Mouse (Mus musculus): ENCODE results near the gene Lrrc27. TPM values are rescaled to one million over a fixed set of nuclear protein-coding genes. Genes with fewer than 3 reads are reported as not detected.

Lrrc27 gene
- 2.2 and 2.6 TPM in 2 replicates for polyA plus RNA-seq (2014; fragmentation: Nextera tagmentation; extraction: Ambion mirVana)

GRCm38 (mm10) chr7:139212754-139213745, at the start of gene Lrrc27, which contains the start of gene Stk32c:
Gene Lrrc27 (plus strand): TSS chr7:139212988.
Gene Stk32c (minus strand): TSS chr7:139213307.
- H3K36me3 ChIP-seq (ENCODE audit: control insufficient read depth, insufficient read depth, low read length) = no peaks in the 10 kb centered on the region
- H3K27me3 ChIP-seq (replicated peaks; ENCODE audit: control insufficient read depth, insufficient read depth, low read length) = no peaks in the 10 kb centered on the region
- ATAC-seq (replicated peaks; ENCODE audit: low FRiP score) = peak; percentile 97
- H3K9me3 ChIP-seq (ENCODE audit: control insufficient read depth, low read length) = no peaks in the 10 kb centered on the region
- H3K27ac ChIP-seq (ENCODE audit: low read depth, low read length) = peak within 1 kb of the TSS; percentile 77
- H3K4me2 ChIP-seq = peak within 1 kb of the TSS; percentile 77
- H3K9ac ChIP-seq (ENCODE audit: low read depth, low read length) = peak within 1 kb of the TSS; percentile 80
- WGBS = 3% methylated on average over 53 of the region's 53 CpGs
- peak within 1 kb of the TSS; percentile 66 for H3K4me3 ChIP-seq (ENCODE audit: low read depth, low read length)
- H3K4me1 ChIP-seq (replicated peaks; ENCODE audit: control insufficient read depth, insufficient read depth, low read length) = 0 out of 2 replicates have a peak, but pooled peaks cover 4% of the 10 kb centered on the region
- peak; percentile 98 for DNase-seq (ENCODE audit: low spot score)

- Histone ChIP-seq H3K4me3 (ENCODE audit: low read depth, low read length) (no peak overlapping the region), H3K9me3 (ENCODE audit: control insufficient read depth, low read length) (no peaks in the 10 kb centered on the region), H3K9ac (ENCODE audit: low read depth, low read length) (no peak overlapping the region), H3K27ac (ENCODE audit: low read depth, low read length) (no peak overlapping the region), H3K4me2 (no peak overlapping the region), H3K36me3 (ENCODE audit: control insufficient read depth, insufficient read depth, low read length) (no peaks in the 10 kb centered on the region), H3K27me3 (replicated peaks; ENCODE audit: control insufficient read depth, insufficient read depth, low read length) (no peaks in the 10 kb centered on the region), H3K4me1 (replicated peaks; ENCODE audit: control insufficient read depth, insufficient read depth, low read length) (no peaks in the 10 kb centered on the region)
- ATAC-seq (replicated peaks; ENCODE audit: low FRiP score) (no peak), DNase-seq (ENCODE audit: low spot score) (no peak)
- 53% methylated on average over 5 of the region's 5 CpGs for WGBS
These were observed 48.4 kb upstream of the Lrrc27 start for GRCm38 (mm10) chr7:139164410-139164809.

GRCm38 (mm10) chr7:139169143-139169542, 43.6 kb upstream of the Lrrc27 start:
- H3K4me3 ChIP-seq (ENCODE audit: low read depth, low read length) = no peak overlapping the region
- H3K4me1 ChIP-seq (replicated peaks; ENCODE audit: control insufficient read depth, insufficient read depth, low read length) = no peaks in the 10 kb centered on the region
- no peaks in the 10 kb centered on the region for H3K9me3 ChIP-seq (ENCODE audit: control insufficient read depth, low read length)
- no peak overlapping the region for H3K27ac ChIP-seq (ENCODE audit: low read depth, low read length)
- ATAC-seq (replicated peaks; ENCODE audit: low FRiP score) = no peak
- no peaks in the 10 kb centered on the region for H3K27me3 ChIP-seq (replicated peaks; ENCODE audit: control insufficient read depth, insufficient read depth, low read length)
- H3K4me2 ChIP-seq = no peak overlapping the region
- H3K9ac ChIP-seq (ENCODE audit: low read depth, low read length) = no peak overlapping the region
- H3K36me3 ChIP-seq (ENCODE audit: control insufficient read depth, insufficient read depth, low read length) = no peaks in the 10 kb centered on the region
- no peak for DNase-seq (ENCODE audit: low spot score)
- WGBS = 64% methylated on average over 4 of the region's 4 CpGs

GRCm38 (mm10) chr7:139179299-139179698, 33.5 kb upstream of the Lrrc27 start:
- H3K9me3 ChIP-seq (ENCODE audit: control insufficient read depth, low read length) = no peaks in the 10 kb centered on the region
- no peak overlapping the region for H3K27ac ChIP-seq (ENCODE audit: low read depth, low read length)
- no peaks in the 10 kb centered on the region for H3K4me1 ChIP-seq (replicated peaks; ENCODE audit: control insufficient read depth, insufficient read depth, low read length)
- no peak overlapping the region for H3K4me3 ChIP-seq (ENCODE audit: low read depth, low read length)
- WGBS = 73% methylated on average over 5 of the region's 5 CpGs
- H3K4me2 ChIP-seq = no peak overlapping the region
- no peaks in the 10 kb centered on the region for H3K36me3 ChIP-seq (ENCODE audit: control insufficient read depth, insufficient read depth, low read length)
- H3K9ac ChIP-seq (ENCODE audit: low read depth, low read length) = no peak overlapping the region
- H3K27me3 ChIP-seq (replicated peaks; ENCODE audit: control insufficient read depth, insufficient read depth, low read length) = no peaks in the 10 kb centered on the region
- no peak for DNase-seq (ENCODE audit: low spot score)
- ATAC-seq (replicated peaks; ENCODE audit: low FRiP score) = no peak

- H3K27me3 ChIP-seq (replicated peaks; ENCODE audit: control insufficient read depth, insufficient read depth, low read length) = 0 out of 2 replicates have a peak, but pooled peaks cover 2% of the 10 kb centered on the region
- no peaks in the 10 kb centered on the region for H3K36me3 ChIP-seq (ENCODE audit: control insufficient read depth, insufficient read depth, low read length)
- H3K9me3 ChIP-seq (ENCODE audit: control insufficient read depth, low read length) = no peaks in the 10 kb centered on the region
- no peak overlapping the region for H3K9ac ChIP-seq (ENCODE audit: low read depth, low read length)
- DNase-seq (ENCODE audit: low spot score) (no peak), ATAC-seq (replicated peaks; ENCODE audit: low FRiP score) (no peak)
- no peak overlapping the region for H3K27ac ChIP-seq (ENCODE audit: low read depth, low read length)
- H3K4me3 ChIP-seq (ENCODE audit: low read depth, low read length) = no peak overlapping the region
- 80% methylated on average over 3 of the region's 3 CpGs for WGBS
- no peak overlapping the region for H3K4me2 ChIP-seq
- no peaks in the 10 kb centered on the region for H3K4me1 ChIP-seq (replicated peaks; ENCODE audit: control insufficient read depth, insufficient read depth, low read length)
These were observed 32.7 kb upstream of the Lrrc27 start for GRCm38 (mm10) chr7:139180058-139180457.

GRCm38 (mm10) chr7:139184396-139184795, 28.4 kb upstream of the Lrrc27 start:
- no peaks in the 10 kb centered on the region; the same call in 1 of the 2 replicates for H3K4me1 ChIP-seq (replicated peaks; ENCODE audit: control insufficient read depth, insufficient read depth, low read length)
- 70% methylated on average over 4 of the region's 4 CpGs for WGBS

GRCm38 (mm10) chr7:139184846-139185245, 27.9 kb upstream of the Lrrc27 start:
- no peak overlapping the region for H3K4me3 ChIP-seq (ENCODE audit: low read depth, low read length)
- no peak overlapping the region for H3K4me2 ChIP-seq
- 80% methylated on average over 7 of the region's 7 CpGs for WGBS
- H3K36me3 ChIP-seq (ENCODE audit: control insufficient read depth, insufficient read depth, low read length) = no peaks in the 10 kb centered on the region
- no peaks in the 10 kb centered on the region for H3K9me3 ChIP-seq (ENCODE audit: control insufficient read depth, low read length)
- DNase-seq (ENCODE audit: low spot score) (no peak), ATAC-seq (replicated peaks; ENCODE audit: low FRiP score) (no peak)
- no peak overlapping the region for H3K9ac ChIP-seq (ENCODE audit: low read depth, low read length)
- H3K4me1 ChIP-seq (replicated peaks; ENCODE audit: control insufficient read depth, insufficient read depth, low read length) = no peaks in the 10 kb centered on the region; the same call in 1 of the 2 replicates
- H3K27me3 ChIP-seq (replicated peaks; ENCODE audit: control insufficient read depth, insufficient read depth, low read length) = peaks cover 41% of the 10 kb centered on the region
- H3K27ac ChIP-seq (ENCODE audit: low read depth, low read length) = no peak overlapping the region

More at GRCm38 (mm10) chr7:139184396-139184795, 28.4 kb upstream of the Lrrc27 start:
- no peaks in the 10 kb centered on the region for H3K9me3 ChIP-seq (ENCODE audit: control insufficient read depth, low read length)
- DNase-seq (ENCODE audit: low spot score) = no peak
- H3K36me3 ChIP-seq (ENCODE audit: control insufficient read depth, insufficient read depth, low read length) = no peaks in the 10 kb centered on the region
- H3K27ac ChIP-seq (ENCODE audit: low read depth, low read length) = no peak overlapping the region
- no peak overlapping the region for H3K4me2 ChIP-seq
- no peak overlapping the region for H3K9ac ChIP-seq (ENCODE audit: low read depth, low read length)
- H3K4me3 ChIP-seq (ENCODE audit: low read depth, low read length) = no peak overlapping the region
- ATAC-seq (replicated peaks; ENCODE audit: low FRiP score) = no peak
- H3K27me3 ChIP-seq (replicated peaks; ENCODE audit: control insufficient read depth, insufficient read depth, low read length) = peaks cover 41% of the 10 kb centered on the region

- no peak overlapping the region for H3K27ac ChIP-seq (ENCODE audit: low read depth, low read length)
- H3K9me3 ChIP-seq (ENCODE audit: control insufficient read depth, low read length) = no peaks in the 10 kb centered on the region
- DNase-seq (ENCODE audit: low spot score) (no peak), ATAC-seq (replicated peaks; ENCODE audit: low FRiP score) (no peak)
- H3K4me1 ChIP-seq (replicated peaks; ENCODE audit: control insufficient read depth, insufficient read depth, low read length) = no peaks in the 10 kb centered on the region; the same call in 1 of the 2 replicates
- no peak overlapping the region for H3K4me3 ChIP-seq (ENCODE audit: low read depth, low read length)
- no peak overlapping the region for H3K4me2 ChIP-seq
- H3K27me3 ChIP-seq (replicated peaks; ENCODE audit: control insufficient read depth, insufficient read depth, low read length) = peaks cover 45% of the 10 kb centered on the region
- no peak overlapping the region for H3K9ac ChIP-seq (ENCODE audit: low read depth, low read length)
- H3K36me3 ChIP-seq (ENCODE audit: control insufficient read depth, insufficient read depth, low read length) = no peaks in the 10 kb centered on the region
- WGBS = 49% methylated on average over 5 of the region's 5 CpGs
These were observed 26.8 kb upstream of the Lrrc27 start for GRCm38 (mm10) chr7:139185971-139186370.
